In genomic region chr4:106318208-106318607, GRCm38 (mm10) we compare ENCODE assay signal across 7 mouse cellular contexts. TPM values are rescaled to one million over a fixed set of nuclear protein-coding genes. Genes with fewer than 3 reads are reported as not detected.
DNase-seq lines count a peak whose midpoint lies in the region; ATAC-seq and TF ChIP-seq lines count a peak whose summit lies in the region.

No protein-coding gene starts in this region.

- peak; percentile 12; the same call in 1 of the 2 replicates for TF ChIP-seq CTCF in spleen, adult 2 months (IDR thresholded peaks at IDR 0.05; ENCODE audit: extremely low read depth, insufficient read depth, insufficient read length, insufficient replicate concordance)
- no peak for TF ChIP-seq CTCF in cerebellum, adult 2 months (IDR thresholded peaks at IDR 0.05; ENCODE audit: borderline replicate concordance, insufficient read depth, low read depth, low read length)

- H3K9me3 ChIP-seq in forebrain, embryonic 13.5 days (replicated peaks) = no peaks in the 10 kb centered on the region
- no peaks in the 10 kb centered on the region for H3K9me3 ChIP-seq in limb, embryonic 15.5 days
- no peaks in the 10 kb centered on the region for H3K9me3 ChIP-seq in stomach, embryonic 15.5 days

- DNase-seq in spleen, adult 2 months (ENCODE audit: low read depth in 1 of 2, low spot score in 2 of 2) = no peak
- no peak for DNase-seq in spleen, adult 18-20 months
- no peak for DNase-seq in embryo, embryonic 9.5 days (ENCODE audit: extremely low spot score)
- no peak for DNase-seq in cerebellum, adult 2 months

- peaks cover 25% of the 10 kb centered on the region for H3K4me1 ChIP-seq in spleen, adult 2 months (ENCODE audit: control insufficient read depth, insufficient read depth, insufficient read length)
- peaks cover 43% of the 10 kb centered on the region for H3K4me1 ChIP-seq in forebrain, embryonic 13.5 days
- peaks cover 33% of the 10 kb centered on the region for H3K4me1 ChIP-seq in limb, embryonic 15.5 days
- peaks cover 9% of the 10 kb centered on the region; the same call in 1 of the 2 replicates for H3K4me1 ChIP-seq in stomach, embryonic 15.5 days
- H3K4me1 ChIP-seq in cerebellum, adult 2 months (ENCODE audit: control insufficient read depth, insufficient read depth, low read length) = no peaks in the 10 kb centered on the region; the same call in none of the 2 replicates

- 64% methylated on average over 4 of the region's 4 CpGs for WGBS in spleen, adult 2 months
- WGBS in forebrain, embryonic 13.5 days = 87% methylated on average over 4 of the region's 4 CpGs
- 62% methylated on average over 4 of the region's 4 CpGs for WGBS in limb, embryonic 15.5 days
- WGBS in stomach, embryonic 15.5 days = 65% methylated on average over 4 of the region's 4 CpGs
- 68% methylated on average over 4 of the region's 4 CpGs for WGBS in cerebellum, adult 2 months

- ATAC-seq in forebrain, embryonic 13.5 days = no peak
- ATAC-seq in limb, embryonic 15.5 days (ENCODE audit: insufficient number of reproducible peaks, low FRiP score, low TSS enrichment, low read depth) = no peak
- ATAC-seq in stomach, embryonic 15.5 days (ENCODE audit: insufficient read depth, low FRiP score, low read depth) = no peak

- H3K36me3 ChIP-seq in spleen, adult 2 months (ENCODE audit: control insufficient read depth, insufficient read depth, low read length) = no peaks in the 10 kb centered on the region
- H3K36me3 ChIP-seq in forebrain, embryonic 13.5 days (ENCODE audit: poor library complexity, severe bottlenecking) = no peaks in the 10 kb centered on the region
- H3K36me3 ChIP-seq in limb, embryonic 15.5 days = no peaks in the 10 kb centered on the region
- no peaks in the 10 kb centered on the region for H3K36me3 ChIP-seq in stomach, embryonic 15.5 days

- no peak overlapping the region for H3K4me3 ChIP-seq in spleen, adult 2 months (ENCODE audit: extremely low read depth, insufficient read depth, insufficient read length)
- H3K4me3 ChIP-seq in forebrain, embryonic 13.5 days = peak overlapping the region; percentile 94; the same call in 1 of the 2 replicates
- H3K4me3 ChIP-seq in limb, embryonic 15.5 days = peak overlapping the region; percentile 80
- H3K4me3 ChIP-seq in stomach, embryonic 15.5 days (replicated peaks) = 0 out of 2 replicates have a peak overlapping the region, but pooled peaks have one; percentile 93
- H3K4me3 ChIP-seq in cerebellum, adult 2 months (replicated peaks; ENCODE audit: insufficient read depth, low read depth, low read length) = no peak overlapping the region

- H3K9ac ChIP-seq in forebrain, embryonic 13.5 days = no peak overlapping the region; the same call in 1 of the 2 replicates
- no peak overlapping the region for H3K9ac ChIP-seq in limb, embryonic 15.5 days
- no peak overlapping the region for H3K9ac ChIP-seq in stomach, embryonic 15.5 days

- peak overlapping the region; percentile 65 for H3K4me2 ChIP-seq in forebrain, embryonic 13.5 days
- H3K4me2 ChIP-seq in limb, embryonic 15.5 days = peak overlapping the region; percentile 76
- peak overlapping the region; percentile 85 for H3K4me2 ChIP-seq in stomach, embryonic 15.5 days

- 0 out of 2 replicates have a peak, but pooled peaks cover 1% of the 10 kb centered on the region for H3K27me3 ChIP-seq in spleen, adult 2 months (ENCODE audit: control insufficient read depth, insufficient read depth, low read length)
- no peaks in the 10 kb centered on the region for H3K27me3 ChIP-seq in forebrain, embryonic 13.5 days
- no peaks in the 10 kb centered on the region for H3K27me3 ChIP-seq in limb, embryonic 15.5 days
- H3K27me3 ChIP-seq in stomach, embryonic 15.5 days (replicated peaks) = no peaks in the 10 kb centered on the region
- no peaks in the 10 kb centered on the region for H3K27me3 ChIP-seq in cerebellum, adult 2 months (ENCODE audit: control insufficient read depth, insufficient read depth, low read length)

- no peak for TF ChIP-seq POLR2A in spleen, adult 2 months (IDR thresholded peaks at IDR 0.05; ENCODE audit: low read depth, low read length)
- TF ChIP-seq POLR2A in cerebellum, adult 2 months (IDR thresholded peaks at IDR 0.05; ENCODE audit: borderline replicate concordance, insufficient read depth, low read length) = no peak

- no peak overlapping the region for H3K27ac ChIP-seq in spleen, adult 2 months (ENCODE audit: insufficient read depth, low read length)
- no peak overlapping the region for H3K27ac ChIP-seq in forebrain, embryonic 13.5 days
- H3K27ac ChIP-seq in limb, embryonic 15.5 days = peak overlapping the region; percentile 93
- peak overlapping the region; percentile 90; the same call in 1 of the 2 replicates for H3K27ac ChIP-seq in stomach, embryonic 15.5 days
- H3K27ac ChIP-seq in cerebellum, adult 2 months (ENCODE audit: insufficient read depth, low read length) = no peak overlapping the region

RNA-seq across cellular contexts. Expression of gene Usp24, which starts 2.2 kb away (rescaled TPM):
- 12.1 and 12.8 TPM in 2 replicates for polyA plus RNA-seq in spleen, adult 2 months (2012; rRNA removed)
- polyA plus RNA-seq in forebrain, embryonic 13.5 days (2015; fragmentation: Nextera tagmentation; extraction: Ambion mirVana) = 7.4 and 7.5 TPM in 2 replicates
- 6.0 and 8.0 TPM in 2 replicates for polyA plus RNA-seq in limb, embryonic 15.5 days (2015; fragmentation: Nextera tagmentation; extraction: Ambion mirVana)
- 7.6 and 9.7 TPM in 2 replicates for polyA plus RNA-seq in stomach, embryonic 15.5 days (2015; fragmentation: Nextera tagmentation; extraction: Ambion mirVana)
- polyA plus RNA-seq in cerebellum, adult 2 months (2012; rRNA removed) = 22.4 and 22.7 TPM in 2 replicates

Comparison
In these comparisons a context has a peak if more than half of its experiments do, and no peak if none do; other contexts are left out.
1. H3K27ac ChIP-seq: peak in limb, embryonic 15.5 days (single experiment) and stomach, embryonic 15.5 days (single experiment); none in spleen, adult 2 months (single experiment), forebrain, embryonic 13.5 days (single experiment) and cerebellum, adult 2 months (single experiment).
2. H3K4me3 ChIP-seq: peak in forebrain, embryonic 13.5 days (single experiment), limb, embryonic 15.5 days (single experiment) and stomach, embryonic 15.5 days (single experiment); none in spleen, adult 2 months (single experiment) and cerebellum, adult 2 months (single experiment).
3. Peak in every context shown above with its lines, with median percentiles within 50 percentile points of each other: H3K4me2 ChIP-seq.